Mouse (Mus musculus): ENCODE measurements at regions not wholly inside any gene's neighbourhood (a gene's known extent, or its start where the extent isn't known, plus 50 kb on each side); places are given as distances from the start of the nearest gene placed in this dataset.

GRCm38 (mm10) chr10:15140703-15141102 is 422.7 kb upstream of the Gje1 start:
- TF ChIP-seq GATA1 (IDR thresholded peaks at IDR 0.05; ENCODE audit: borderline replicate concordance, low read length) (no peak), FLI1 (IDR thresholded peaks at IDR 0.05; ENCODE audit: low read length) (no peak)
